Mouse (Mus musculus): ENCODE results near the gene Mad1l1. TPM values are rescaled to one million over a fixed set of nuclear protein-coding genes. Genes with fewer than 3 reads are reported as not detected.

The Mad1l1 gene
- total RNA-seq, 1 experiment from 2014 or later = 38.8 TPM

DNA sequence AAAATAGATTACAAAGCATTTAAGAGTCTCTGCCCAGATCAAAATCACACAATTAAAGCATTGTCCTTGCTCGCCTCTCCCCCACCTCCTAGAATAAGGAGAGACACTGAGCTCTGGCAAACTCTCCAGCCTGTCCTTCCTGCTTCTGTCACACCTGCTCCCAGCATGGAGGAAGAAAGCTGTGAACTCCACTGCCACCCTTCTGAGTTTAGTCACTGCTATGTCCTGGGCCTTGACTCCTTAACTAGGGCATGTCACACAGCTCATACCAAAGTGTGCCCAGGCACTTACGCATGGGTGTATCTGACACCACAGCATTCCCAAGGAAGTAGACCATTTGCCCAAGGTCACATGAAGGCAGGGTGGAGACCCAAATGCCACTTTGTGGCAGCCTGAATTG lies 275.9 kb downstream of the Mad1l1 start:
- ATAC-seq (ENCODE audit: extremely low read depth, insufficient number of reproducible peaks, low FRiP score, poor library complexity, severe bottlenecking) = no peak

DNA sequence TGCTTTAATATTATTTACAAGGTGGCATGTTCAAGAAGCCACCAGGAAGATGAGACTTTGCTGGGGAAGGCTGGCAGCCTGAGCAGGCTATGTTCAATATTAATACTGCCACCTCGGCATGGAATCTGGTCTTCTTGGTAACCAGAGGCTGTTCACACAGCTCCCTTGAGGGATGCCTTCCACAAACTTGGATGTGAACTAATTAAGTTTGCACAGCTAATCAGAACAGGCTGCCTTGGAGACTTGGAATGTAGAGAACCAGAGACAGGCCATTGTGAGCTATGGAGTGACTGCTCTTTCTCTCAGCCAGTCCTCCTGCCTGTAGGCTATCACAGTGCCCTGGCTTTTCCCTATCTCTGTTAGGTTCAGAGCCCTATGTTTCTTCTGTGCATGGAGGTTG lies 278.4 kb downstream of the Mad1l1 start:
- ATAC-seq (ENCODE audit: extremely low read depth, insufficient number of reproducible peaks, low FRiP score, poor library complexity, severe bottlenecking) = no peak

DNA sequence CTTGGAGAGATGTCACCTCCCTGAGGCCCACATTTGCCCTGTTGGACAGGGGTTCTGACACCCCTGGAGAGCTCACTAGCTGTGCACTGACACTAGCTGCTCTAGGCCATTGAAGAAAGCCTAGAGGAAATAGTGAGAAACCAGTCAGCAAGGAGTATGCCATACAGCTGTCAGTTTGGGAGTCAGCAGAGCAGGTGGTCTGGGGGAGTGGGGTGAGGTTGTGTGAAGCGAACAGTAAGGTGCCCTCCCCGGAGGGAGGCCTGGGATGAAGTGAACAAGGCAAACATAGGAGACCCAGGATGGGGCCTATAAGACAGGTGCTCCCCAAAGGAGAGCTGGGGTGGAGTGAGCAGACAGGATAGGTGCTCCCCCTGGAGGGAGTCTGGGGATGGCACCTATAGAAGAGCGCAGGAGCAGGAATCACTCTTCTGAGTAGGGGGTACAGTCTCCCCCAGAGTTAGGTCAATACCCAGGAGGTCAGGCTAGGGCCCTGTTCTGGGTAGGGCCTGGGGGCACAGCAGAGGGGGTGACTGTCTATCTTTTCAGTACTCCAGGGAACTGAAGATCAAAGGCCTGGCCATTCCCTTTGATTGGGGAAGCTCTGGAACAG lies 279.2 kb downstream of the Mad1l1 start:
- ATAC-seq (ENCODE audit: extremely low read depth, insufficient number of reproducible peaks, low FRiP score, poor library complexity, severe bottlenecking) = no peak

DNA sequence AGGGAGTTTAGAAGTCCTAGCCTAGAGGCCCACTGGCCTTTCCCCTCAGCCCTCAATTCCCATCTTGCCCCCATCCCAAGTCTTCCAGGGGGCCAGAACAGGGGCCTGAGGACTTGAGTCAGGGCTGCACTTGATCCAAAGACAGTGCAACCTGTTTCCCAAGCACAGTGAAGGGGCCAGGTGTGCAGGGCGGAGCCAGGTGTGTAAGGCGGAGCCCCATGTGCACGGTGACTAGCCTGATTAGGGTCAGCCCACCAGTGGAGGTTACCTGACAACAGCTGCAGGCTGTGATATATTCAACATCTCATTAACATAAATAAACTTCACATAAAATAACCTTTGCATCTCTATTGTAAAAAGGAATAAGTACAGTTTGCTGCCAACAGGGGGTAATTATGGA lies 280.3 kb downstream of the Mad1l1 start:
- ATAC-seq (ENCODE audit: extremely low read depth, insufficient number of reproducible peaks, low FRiP score, poor library complexity, severe bottlenecking) = no peak

DNA sequence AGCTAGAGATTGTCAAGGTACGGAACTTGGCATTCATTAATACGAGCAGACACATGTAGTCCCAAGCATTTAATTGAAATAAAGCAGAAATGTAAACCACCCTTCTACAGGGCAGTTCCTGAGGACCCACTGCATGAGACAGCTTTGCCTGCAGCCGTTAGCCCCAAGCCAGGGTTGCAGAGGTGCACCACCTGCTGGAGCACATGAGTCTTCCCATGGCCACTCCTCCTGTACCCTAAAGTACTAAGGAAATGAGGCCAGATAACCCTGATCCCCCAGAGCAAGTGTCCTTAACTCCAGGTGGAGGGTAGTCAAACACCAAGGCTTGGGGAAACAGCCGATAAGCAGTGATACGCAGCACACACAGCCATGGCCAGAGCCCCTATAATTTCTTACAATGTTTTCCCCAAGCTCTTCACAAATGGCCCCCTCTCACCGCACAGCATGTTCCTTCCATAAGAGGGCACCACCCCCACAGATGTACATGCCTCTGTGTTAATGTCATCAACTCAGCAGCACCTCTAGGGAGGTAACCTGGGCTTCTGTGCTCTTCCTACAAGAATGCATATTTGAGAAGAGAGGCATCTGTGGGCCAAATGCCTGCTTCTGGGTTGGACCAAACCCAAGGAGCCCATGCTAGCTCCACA lies 283.6 kb downstream of the Mad1l1 start:
- no peak for ATAC-seq (ENCODE audit: extremely low read depth, insufficient number of reproducible peaks, low FRiP score, poor library complexity, severe bottlenecking)

DNA sequence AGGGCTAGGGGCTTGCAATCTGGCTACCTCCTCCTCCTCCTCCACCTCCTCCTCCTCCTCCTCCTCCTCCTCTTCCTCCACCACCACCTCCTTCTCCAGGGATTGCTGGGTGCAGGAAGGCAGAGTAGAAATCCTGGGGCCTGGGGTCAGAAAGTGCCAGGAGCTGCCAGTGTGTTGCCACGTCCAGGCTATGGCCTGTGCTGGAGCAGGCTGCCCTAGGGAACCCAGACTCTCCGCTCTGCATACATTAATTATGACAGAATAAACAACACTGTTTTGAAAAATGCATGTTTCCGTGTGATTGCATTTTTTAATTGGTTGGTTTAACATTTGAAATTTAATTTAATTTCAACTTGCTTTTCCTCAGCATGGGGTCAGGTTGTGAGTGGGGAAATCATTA lies 285.7 kb downstream of the Mad1l1 start:
- no peak for ATAC-seq (ENCODE audit: extremely low read depth, insufficient number of reproducible peaks, low FRiP score, poor library complexity, severe bottlenecking)

DNA sequence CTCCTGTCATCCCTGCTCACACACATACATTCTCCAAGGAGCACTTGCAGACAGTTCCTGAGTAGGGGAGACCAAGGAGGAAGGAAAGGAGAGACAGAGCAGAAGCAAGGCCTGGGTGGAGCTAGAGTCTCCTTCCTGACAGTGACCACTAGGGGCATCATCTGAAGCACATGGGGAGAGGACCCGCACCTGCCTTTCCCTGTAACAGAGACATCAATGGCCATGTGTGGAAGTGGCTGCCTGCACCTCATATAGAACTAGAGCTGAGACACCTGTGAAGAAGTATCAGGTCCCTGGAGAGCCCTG lies 286.4 kb downstream of the Mad1l1 start:
- ATAC-seq (ENCODE audit: extremely low read depth, insufficient number of reproducible peaks, low FRiP score, poor library complexity, severe bottlenecking) = no peak

DNA sequence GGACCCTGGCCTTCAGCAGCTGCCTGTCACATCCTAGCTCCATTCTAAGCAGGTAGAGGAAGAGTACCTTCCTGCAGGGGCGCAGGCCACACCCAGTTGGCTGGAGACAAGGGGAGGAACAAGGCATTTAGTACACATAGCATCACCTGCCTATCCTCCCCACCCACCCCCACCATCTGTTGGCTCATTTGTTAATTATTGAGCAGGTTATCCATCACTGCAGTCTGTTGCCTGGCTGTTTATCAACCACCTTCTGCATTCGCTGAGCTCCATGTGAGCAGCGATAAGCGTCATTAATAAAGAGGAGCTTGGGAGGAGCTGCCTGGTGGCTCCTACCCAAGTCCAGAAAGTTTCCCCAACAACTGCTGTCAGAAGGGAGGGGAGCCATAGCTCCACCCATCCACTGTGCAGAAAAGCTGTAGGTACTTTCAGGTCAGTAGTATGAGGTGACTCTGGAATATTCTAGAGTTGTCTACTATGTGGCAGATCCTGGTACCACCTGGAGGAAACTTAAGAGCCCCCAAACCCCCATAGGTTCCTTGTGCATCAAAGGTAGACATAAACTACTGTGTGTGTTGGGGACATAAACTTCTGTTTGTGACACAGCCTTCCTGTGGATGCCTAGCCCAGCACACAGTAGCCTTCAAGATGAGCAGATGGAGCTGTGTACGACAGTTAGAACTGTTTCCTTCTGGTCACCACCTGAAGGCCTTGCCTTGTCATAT lies 286.9 kb downstream of the Mad1l1 start:
- ATAC-seq (ENCODE audit: extremely low read depth, insufficient number of reproducible peaks, low FRiP score, poor library complexity, severe bottlenecking) = no peak

DNA sequence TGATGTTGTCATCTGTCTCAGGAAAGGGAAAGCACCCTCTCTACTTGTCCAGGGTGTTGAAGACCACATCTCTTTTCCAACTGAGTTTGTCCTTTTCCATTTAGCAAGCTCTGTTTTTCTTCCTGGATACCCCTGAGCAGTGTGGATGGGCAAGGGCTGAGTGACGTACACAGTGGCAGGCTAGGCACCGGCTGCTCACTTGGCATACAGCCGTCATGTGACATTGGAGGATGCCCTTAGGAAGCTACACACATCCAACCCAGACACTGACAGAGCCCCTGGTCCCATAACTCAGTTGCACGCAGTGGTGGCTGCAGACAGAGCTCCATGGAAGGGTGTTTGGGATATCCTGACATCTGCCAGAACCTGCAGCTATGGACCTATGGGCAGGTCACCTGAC lies 295.0 kb downstream of the Mad1l1 start:
- ATAC-seq (ENCODE audit: extremely low read depth, insufficient number of reproducible peaks, low FRiP score, poor library complexity, severe bottlenecking) = no peak

DNA sequence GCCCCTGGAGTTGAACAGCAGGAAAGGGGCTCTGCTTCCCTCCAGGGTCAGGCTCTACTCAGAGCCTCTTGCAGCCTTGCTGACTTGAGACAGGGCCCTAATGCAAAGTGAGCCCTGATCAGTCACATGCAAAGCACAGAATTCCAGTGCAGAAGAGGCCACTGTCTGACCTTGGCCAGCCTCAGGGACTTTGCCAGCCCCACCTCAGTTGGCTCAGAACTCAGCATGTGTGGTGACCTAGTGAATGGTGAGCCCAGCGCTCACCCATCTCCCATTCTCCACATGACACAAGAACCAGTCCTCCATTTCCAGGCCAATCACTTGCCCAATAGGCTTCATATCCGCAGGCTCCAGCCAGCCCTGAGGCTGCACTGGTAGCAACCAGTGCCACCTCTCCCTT lies 296.1 kb downstream of the Mad1l1 start:
- ATAC-seq (ENCODE audit: extremely low read depth, insufficient number of reproducible peaks, low FRiP score, poor library complexity, severe bottlenecking) = no peak

DNA sequence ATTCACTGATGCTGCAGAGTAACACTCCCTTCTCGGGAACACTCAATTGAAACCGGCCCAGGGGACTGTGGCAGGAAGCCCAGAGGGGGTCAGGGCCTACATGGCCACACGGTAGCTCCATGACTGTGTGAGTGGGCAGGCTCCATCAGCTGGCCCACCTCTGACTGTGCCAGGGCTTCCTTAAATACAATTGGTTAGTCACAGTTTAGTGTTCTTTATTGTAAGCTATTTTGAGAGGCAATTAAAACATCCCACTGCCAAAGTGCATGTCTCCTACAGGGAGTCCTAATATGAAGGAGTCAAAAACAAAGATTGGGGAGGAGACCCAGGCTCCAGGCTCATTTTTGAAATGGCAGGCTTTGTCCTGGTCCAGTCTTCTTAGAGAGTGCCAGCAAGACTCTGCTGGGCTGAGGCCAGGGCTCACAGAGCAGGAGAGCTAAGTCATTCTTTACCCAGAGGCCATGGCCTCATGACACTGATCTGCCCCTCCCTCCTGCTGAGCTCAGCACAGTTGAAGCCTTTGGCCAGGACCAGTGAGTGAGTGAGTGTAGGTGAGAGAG lies 297.3 kb downstream of the Mad1l1 start:
- ATAC-seq (ENCODE audit: extremely low read depth, insufficient number of reproducible peaks, low FRiP score, poor library complexity, severe bottlenecking) = no peak

DNA sequence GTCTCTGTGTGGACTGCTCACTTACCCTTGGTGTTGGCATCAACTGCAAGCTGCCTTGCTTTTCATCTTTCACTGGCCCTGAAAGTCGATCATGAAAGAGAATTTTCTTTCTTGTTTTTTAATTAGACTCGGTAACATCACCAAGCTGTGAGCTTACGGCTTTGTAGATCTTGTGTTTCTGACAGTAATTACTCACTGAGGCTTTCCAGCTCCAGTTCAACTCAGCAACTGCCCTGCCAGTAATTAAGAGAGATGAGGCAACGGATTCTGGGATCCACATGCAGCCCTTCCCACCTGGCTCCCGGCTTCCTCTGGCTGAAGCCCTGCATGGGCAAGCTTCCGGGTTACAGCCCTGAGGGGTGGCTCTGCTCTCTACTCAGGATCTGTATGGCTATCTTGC lies 298.5 kb downstream of the Mad1l1 start:
- no peak for ATAC-seq (ENCODE audit: extremely low read depth, insufficient number of reproducible peaks, low FRiP score, poor library complexity, severe bottlenecking)

DNA sequence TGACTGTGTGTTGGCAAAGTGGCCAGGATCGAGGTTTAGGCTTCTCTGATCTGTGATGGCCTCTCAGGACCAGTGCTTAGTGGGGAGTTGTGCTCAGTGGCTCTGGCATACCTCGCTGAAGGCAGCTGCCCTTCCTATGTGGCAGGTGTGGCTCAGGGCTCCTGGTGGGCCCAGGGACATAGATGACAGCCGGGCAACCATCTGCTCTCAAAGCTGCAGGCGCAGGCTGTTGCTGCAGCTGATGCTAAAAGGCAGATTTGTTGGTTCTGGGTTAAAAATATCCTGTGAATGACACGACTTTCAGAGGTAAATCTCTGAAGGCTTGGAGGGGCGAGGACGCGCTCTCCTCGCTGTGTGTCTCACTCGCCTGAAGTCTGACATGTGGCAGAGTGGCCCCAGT lies 299.6 kb downstream of the Mad1l1 start:
- no peak for ATAC-seq (ENCODE audit: extremely low read depth, insufficient number of reproducible peaks, low FRiP score, poor library complexity, severe bottlenecking)

DNA sequence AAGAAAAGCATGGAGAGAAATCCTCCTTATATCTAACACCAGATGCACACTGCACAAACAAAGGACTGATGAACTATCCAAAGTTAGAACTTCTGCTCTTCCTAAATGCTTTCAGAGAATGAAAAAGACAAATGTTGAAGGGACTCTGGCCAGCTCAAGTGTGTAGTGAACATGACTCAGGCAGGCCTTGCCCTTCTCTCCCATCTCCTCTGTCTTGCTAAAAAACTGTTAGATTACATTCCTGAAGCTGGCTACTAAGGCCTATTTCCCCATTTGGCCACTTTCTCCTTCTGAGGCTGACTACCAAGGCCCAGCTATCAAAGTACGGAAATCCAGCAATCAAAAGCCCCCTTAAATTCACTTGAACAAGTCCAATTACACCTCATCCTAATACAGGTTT lies 301.7 kb downstream of the Mad1l1 start:
- ATAC-seq (ENCODE audit: extremely low read depth, insufficient number of reproducible peaks, low FRiP score, poor library complexity, severe bottlenecking) = no peak

DNA sequence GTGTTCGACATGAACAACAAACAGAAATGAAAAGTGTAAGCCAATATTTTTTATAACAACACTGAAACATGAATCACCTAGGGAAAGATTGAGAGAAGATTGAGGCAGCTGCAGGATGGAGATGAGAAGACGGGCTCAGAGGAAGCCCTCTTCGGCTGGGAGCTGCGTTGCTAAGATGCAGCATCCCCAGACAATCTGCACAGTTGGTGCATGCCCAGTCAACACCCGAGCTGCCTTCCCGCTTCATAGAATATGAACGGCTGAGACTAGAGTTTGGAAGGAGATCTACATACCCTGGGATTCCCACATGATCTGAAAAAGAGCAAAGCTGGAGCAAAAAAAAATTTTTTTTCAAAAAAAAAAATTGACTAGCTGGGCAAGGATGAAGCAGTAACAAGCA lies 302.6 kb downstream of the Mad1l1 start:
- no peak for ATAC-seq (ENCODE audit: extremely low read depth, insufficient number of reproducible peaks, low FRiP score, poor library complexity, severe bottlenecking)

DNA sequence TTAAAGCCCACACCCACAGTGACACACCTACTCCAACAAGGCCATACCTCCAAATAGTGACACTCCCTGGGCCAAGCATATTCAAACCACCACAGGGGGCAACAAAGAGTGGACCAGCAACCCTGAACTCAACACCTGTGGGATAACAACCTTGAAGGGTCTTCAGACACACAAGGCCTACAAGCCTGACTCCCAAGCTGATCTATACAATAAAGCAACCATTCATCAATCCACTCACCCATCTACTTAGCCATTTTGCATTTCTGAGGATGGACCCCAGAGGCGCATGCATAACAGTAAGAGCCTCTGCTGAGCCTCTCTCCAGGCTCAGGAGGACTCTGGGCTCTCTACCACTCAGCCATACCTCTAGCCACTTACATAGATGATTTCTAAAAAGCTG lies 304.5 kb downstream of the Mad1l1 start:
- no peak for ATAC-seq (ENCODE audit: extremely low read depth, insufficient number of reproducible peaks, low FRiP score, poor library complexity, severe bottlenecking)

DNA sequence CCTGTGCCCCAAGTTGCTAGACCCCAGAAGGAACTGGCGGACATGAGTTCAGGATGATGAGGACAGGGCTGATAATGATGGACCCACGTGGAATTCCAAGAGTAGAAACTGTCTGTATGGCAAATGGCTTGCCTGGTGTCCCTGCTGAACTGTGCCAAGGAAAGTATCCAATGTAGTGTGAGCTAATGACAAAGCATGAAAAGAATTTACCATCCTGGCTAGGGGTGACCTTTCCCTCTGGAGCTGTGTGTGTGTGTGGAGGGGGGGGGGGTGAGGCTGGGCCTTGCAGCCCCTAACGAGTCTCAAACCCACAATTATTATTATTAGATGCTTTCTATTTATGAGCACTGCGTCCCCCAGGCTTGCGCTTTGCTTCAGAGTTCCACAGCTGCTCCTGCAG lies 307.7 kb downstream of the Mad1l1 start:
- no peak for ATAC-seq (ENCODE audit: extremely low read depth, insufficient number of reproducible peaks, low FRiP score, poor library complexity, severe bottlenecking)

DNA sequence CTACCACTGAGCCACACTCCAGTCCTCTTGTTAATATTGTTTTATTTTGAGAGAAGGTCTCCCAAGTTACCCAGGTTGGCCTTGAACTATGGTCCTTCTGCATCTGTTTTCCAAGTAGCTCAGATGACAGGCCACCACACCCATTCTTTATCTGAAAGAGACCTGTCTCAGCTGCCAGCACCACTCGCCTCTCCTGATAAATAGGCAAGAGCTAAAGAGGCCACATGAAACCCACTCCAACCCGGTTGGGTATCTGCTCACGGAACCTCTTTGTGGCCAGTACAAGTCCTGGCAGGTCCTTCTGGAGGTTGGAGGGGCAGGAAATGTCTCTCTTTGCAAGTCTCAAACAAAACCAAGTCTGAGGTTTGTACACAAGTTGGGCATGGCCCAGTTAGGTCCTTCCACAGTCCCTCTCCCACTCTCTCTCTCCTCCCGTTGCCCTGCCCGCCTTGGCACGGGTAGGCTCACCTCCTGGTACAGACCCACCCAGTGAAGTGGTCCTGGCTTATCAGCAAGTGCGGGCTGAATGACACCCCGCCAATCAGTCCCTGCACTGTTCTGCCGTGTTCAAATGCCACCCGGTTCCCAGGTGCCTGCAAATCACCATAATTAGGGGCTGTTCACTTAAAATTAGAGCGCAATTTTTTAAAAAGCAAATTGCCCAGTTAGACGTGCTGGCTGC lies 308.9 kb downstream of the Mad1l1 start:
- no peak for ATAC-seq (ENCODE audit: extremely low read depth, insufficient number of reproducible peaks, low FRiP score, poor library complexity, severe bottlenecking)

DNA sequence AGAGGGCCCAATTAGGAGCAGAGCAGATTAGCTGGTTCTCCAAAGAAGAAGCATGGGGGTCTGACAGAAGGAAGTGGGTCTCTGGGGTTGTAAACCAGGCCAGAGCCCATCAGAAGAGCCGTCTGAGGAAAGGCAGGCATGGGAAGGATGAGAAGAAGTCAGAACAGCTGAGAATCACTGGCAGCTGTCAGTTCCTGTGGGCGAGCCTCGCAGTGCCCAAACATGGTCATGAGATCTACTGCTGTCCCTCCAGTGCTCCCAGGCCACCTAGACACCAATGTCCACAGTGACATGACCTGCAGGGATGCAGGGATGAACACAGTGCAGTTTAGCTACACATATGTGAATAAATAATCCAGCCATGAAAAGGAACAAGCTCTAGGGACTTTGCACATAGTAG lies 310.9 kb downstream of the Mad1l1 start:
- ATAC-seq (ENCODE audit: extremely low read depth, insufficient number of reproducible peaks, low FRiP score, poor library complexity, severe bottlenecking) = no peak

DNA sequence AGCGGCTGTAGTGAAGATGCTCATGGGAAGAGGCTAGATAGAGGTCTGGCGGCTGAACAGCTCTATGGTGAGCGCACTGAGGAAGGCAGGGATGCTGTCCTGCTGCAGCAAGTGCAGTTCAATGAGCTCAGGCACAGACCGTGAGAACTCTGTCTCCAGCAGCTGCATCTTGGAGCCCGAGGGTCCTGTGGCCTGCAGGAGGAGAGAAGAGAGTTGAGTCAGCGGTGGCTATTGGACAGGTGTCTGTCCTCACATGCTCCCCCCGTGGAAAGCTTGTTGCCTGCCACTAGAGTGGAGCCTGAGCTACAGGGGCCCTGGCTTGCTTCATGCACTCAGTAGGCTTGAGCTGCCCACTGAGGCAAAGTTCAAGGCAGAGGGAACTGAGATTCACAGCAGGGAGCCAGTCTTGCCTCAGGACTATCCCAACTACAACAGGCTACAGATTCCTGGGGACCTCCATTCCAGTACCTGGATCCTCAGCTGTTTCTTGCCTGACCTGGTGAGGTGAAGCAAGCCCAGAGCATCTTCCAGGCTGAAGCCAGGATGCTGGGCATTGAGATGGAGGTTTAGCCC lies 312.2 kb downstream of the Mad1l1 start:
- no peak for ATAC-seq (ENCODE audit: extremely low read depth, insufficient number of reproducible peaks, low FRiP score, poor library complexity, severe bottlenecking)

Measured in neutrophil, adult 5-6 weeks (primary cell).